25 mouse cellular contexts compared by ENCODE assay signal in the genomic region with DNA sequence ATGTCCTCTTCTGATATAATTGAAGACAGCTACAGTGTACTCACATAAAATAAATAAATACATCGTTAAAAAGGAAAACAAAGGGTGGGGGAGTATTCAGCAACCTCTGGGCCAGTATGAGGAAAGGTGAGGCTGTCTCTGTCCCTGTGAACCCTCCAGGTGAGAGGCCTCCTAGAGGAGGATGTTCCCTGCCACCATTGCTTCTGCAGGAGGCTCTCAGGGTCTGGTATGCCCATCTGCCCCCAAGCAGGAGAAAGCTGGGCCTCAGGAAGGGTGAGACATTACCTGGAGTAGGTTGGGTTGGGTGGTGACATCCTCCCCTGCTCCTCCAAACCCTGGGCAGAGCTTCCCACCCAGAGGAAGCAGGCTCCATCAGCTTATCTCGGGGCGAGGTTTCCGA. TPM values are rescaled to one million over a fixed set of nuclear protein-coding genes. Genes with fewer than 3 reads are reported as not detected.
DNase-seq lines count a peak whose midpoint lies in the region; ATAC-seq and TF ChIP-seq lines count a peak whose summit lies in the region.
"Had no signal": no experiment of that assay in that cellular context is flagged by ENCODE, and none has a peak within 500 bp of the region (broad histone marks: within the 10 kb centered on the region; RNA-seq: fewer than 3 reads in every experiment).

No protein-coding gene starts in this region.

- no peak overlapping the region for H3K9ac ChIP-seq in heart, embryonic 13.5 days
- H3K9ac ChIP-seq in hindbrain, postnatal 0 days (replicated peaks; ENCODE audit: low read length): no peak overlapping the region
- H3K9ac ChIP-seq: embryonic facial prominence, embryonic 13.5 days; forebrain, embryonic 12.5 days; forebrain, embryonic 15.5 days; hindbrain, embryonic 14.5 days had no signal

- peak overlapping the region; percentile 58 for H3K27ac ChIP-seq in heart, embryonic 13.5 days (replicated peaks)
- peak overlapping the region; percentile 41; the same call in 1 of the 2 replicates for H3K27ac ChIP-seq in hindbrain, embryonic 10.5 days
- no peak overlapping the region for H3K27ac ChIP-seq in hindbrain, postnatal 0 days
- no peak overlapping the region for H3K27ac ChIP-seq in testis, adult 2 months (ENCODE audit: control insufficient read depth, insufficient read depth, low read depth, low read length)
- H3K27ac ChIP-seq: embryonic facial prominence, embryonic 10.5 days; embryonic facial prominence, embryonic 13.5 days; forebrain, embryonic 12.5 days; forebrain, embryonic 15.5 days; heart, adult 2 months; hindbrain, embryonic 14.5 days had no signal

- peaks cover 7% of the 10 kb centered on the region for H3K36me3 ChIP-seq in heart, embryonic 13.5 days
- H3K36me3 ChIP-seq in hindbrain, embryonic 10.5 days: no peaks in the 10 kb centered on the region
- no peaks in the 10 kb centered on the region for H3K36me3 ChIP-seq in hindbrain, postnatal 0 days (ENCODE audit: insufficient read depth, low read length)
- no peaks in the 10 kb centered on the region for H3K36me3 ChIP-seq in testis, adult 2 months (ENCODE audit: control insufficient read depth, insufficient read depth, low read length)
- H3K36me3 ChIP-seq: forebrain, embryonic 12.5 days; forebrain, embryonic 15.5 days had no signal

- no peak overlapping the region for H3K4me3 ChIP-seq in heart, embryonic 13.5 days
- H3K4me3 ChIP-seq in hindbrain, embryonic 10.5 days: no peak overlapping the region
- H3K4me3 ChIP-seq in hindbrain, postnatal 0 days (ENCODE audit: low read length): no peak overlapping the region
- H3K4me3 ChIP-seq in testis, adult 2 months (ENCODE audit: control insufficient read depth, low read depth, low read length): peak overlapping the region; percentile 64
- H3K4me3 ChIP-seq: embryonic facial prominence, embryonic 10.5 days; embryonic facial prominence, embryonic 13.5 days; erythroblast, embryonic 14.5 days; forebrain, embryonic 12.5 days; forebrain, embryonic 15.5 days; heart, adult 2 months had no signal

- peaks cover 2% of the 10 kb centered on the region; the same call in 1 of the 2 replicates for H3K9me3 ChIP-seq in heart, embryonic 13.5 days
- H3K9me3 ChIP-seq in hindbrain, embryonic 10.5 days: peaks cover under 1% of the 10 kb centered on the region; the same call in 1 of the 2 replicates
- no peaks in the 10 kb centered on the region for H3K9me3 ChIP-seq in hindbrain, postnatal 0 days (ENCODE audit: low read length)
- H3K9me3 ChIP-seq: embryonic facial prominence, embryonic 10.5 days; embryonic facial prominence, embryonic 13.5 days; forebrain, embryonic 12.5 days; forebrain, embryonic 15.5 days had no signal

- no peak for TF ChIP-seq CTCF in hindbrain, postnatal 0 days (IDR thresholded peaks at IDR 0.05; ENCODE audit: low read depth)
- no peak for TF ChIP-seq CTCF in testis, adult 2 months (IDR thresholded peaks at IDR 0.05; ENCODE audit: control insufficient read depth, insufficient read depth, insufficient replicate concordance, low read depth, low read length)

- WGBS in heart, embryonic 13.5 days: 46% methylated on average over 4 of the region's 4 CpGs
- WGBS in hindbrain, embryonic 10.5 days: 84% methylated on average over 4 of the region's 4 CpGs
- WGBS in hindbrain, postnatal 0 days: 74% methylated on average over 4 of the region's 4 CpGs

- TF ChIP-seq POLR2A in testis, adult 2 months (IDR thresholded peaks at IDR 0.05; ENCODE audit: control insufficient read depth, low read depth, low read length): no peak

- DNase-seq in heart, adult 11 months: peak; percentile 94
- no peak for DNase-seq in heart, postnatal 25 days (ENCODE audit: low spot score)
- no peak for DNase-seq in heart, postnatal 14 days
- DNase-seq in hindbrain, embryonic 10.5 days (ENCODE audit: low spot score): no peak
- no peak for DNase-seq in hindbrain, postnatal 0 days (ENCODE audit: low spot score)
- no peak for DNase-seq in testis, postnatal 10 days (ENCODE audit: low spot score)
- DNase-seq: adrenal gland, adult 8-10 months; adrenal gland, postnatal 25 days; cerebellum, adult 11-12 months; cerebellum, adult 8-10 months; cerebellum, postnatal 10 days; cerebellum, postnatal 36 days; embryo, embryonic 11 days; gastrocnemius, postnatal 25 days; kidney, adult 18-20 months had no signal

- H3K4me2 ChIP-seq in heart, embryonic 13.5 days: no peak overlapping the region
- no peak overlapping the region for H3K4me2 ChIP-seq in hindbrain, postnatal 0 days (ENCODE audit: low read depth, low read length)
- H3K4me2 ChIP-seq: embryonic facial prominence, embryonic 13.5 days; forebrain, embryonic 12.5 days; forebrain, embryonic 15.5 days; hindbrain, embryonic 14.5 days had no signal

- no peak for ATAC-seq in heart, embryonic 13.5 days (ENCODE audit: extremely low read depth, insufficient number of reproducible peaks, low FRiP score, low TSS enrichment)
- no peak for ATAC-seq in hindbrain, postnatal 0 days
- ATAC-seq: activated CD4-positive, CD25-positive, alpha-beta regulatory T cell, adult 4 months; forebrain, embryonic 15.5 days had no signal

- H3K4me1 ChIP-seq in heart, embryonic 13.5 days: peaks cover 38% of the 10 kb centered on the region
- peaks cover 25% of the 10 kb centered on the region for H3K4me1 ChIP-seq in hindbrain, embryonic 10.5 days (replicated peaks)
- H3K4me1 ChIP-seq in hindbrain, postnatal 0 days (ENCODE audit: insufficient read depth, low read length): no peaks in the 10 kb centered on the region
- H3K4me1 ChIP-seq in testis, adult 2 months (ENCODE audit: control insufficient read depth, insufficient read depth, low read length): no peaks in the 10 kb centered on the region; the same call in 1 of the 2 replicates
- H3K4me1 ChIP-seq: forebrain, embryonic 15.5 days had no signal

- intact Hi-C loops in heart, postnatal 25 days (cut with DNase I): no loop called here
- intact Hi-C loops in heart, postnatal 14 days (cut with DNase I): no loop called here

- no peaks in the 10 kb centered on the region for H3K27me3 ChIP-seq in heart, embryonic 13.5 days (replicated peaks)
- H3K27me3 ChIP-seq in hindbrain, embryonic 10.5 days (ENCODE audit: insufficient read depth, poor library complexity, severe bottlenecking): no peaks in the 10 kb centered on the region
- no peaks in the 10 kb centered on the region for H3K27me3 ChIP-seq in hindbrain, postnatal 0 days (ENCODE audit: insufficient read depth, low read length)
- H3K27me3 ChIP-seq in testis, adult 2 months (ENCODE audit: control insufficient read depth, insufficient read depth, low read length): no peaks in the 10 kb centered on the region
- H3K27me3 ChIP-seq: embryonic facial prominence, embryonic 13.5 days; forebrain, embryonic 12.5 days; forebrain, embryonic 15.5 days had no signal

RNA-seq across cellular contexts. Expression of a gene that starts 33.2 kb away (rescaled TPM):
- total RNA-seq in heart, postnatal 25 days (2021): 10 to 100 TPM; 84.4 to 96.1 TPM
- polyA plus RNA-seq in heart, embryonic 13.5 days (2015; fragmentation: Nextera tagmentation; extraction: Ambion mirVana): 41.3 and 43.1 TPM in 2 replicates
- 100 to 1,000 TPM; 110 to 116 TPM for total RNA-seq in heart, postnatal 14 days (2021)
- 30.2 and 31.8 TPM in 2 replicates for polyA plus RNA-seq in hindbrain, embryonic 10.5 days (2016; fragmentation: Nextera tagmentation; extraction: Ambion mirVana)
- total RNA-seq in hindbrain, postnatal 0 days (2014; rRNA removed): 19.3 and 37.7 TPM in 2 replicates
- 11.5 and 13.4 TPM in 2 replicates for polyA plus RNA-seq in hindbrain, postnatal 0 days (2015; fragmentation: Nextera tagmentation; extraction: Ambion mirVana)
- polyA plus RNA-seq in testis, adult 2 months (2012; rRNA removed): 18.1 and 21.0 TPM in 2 replicates

Comparison
In these comparisons a context has a peak if more than half of its experiments do, and no peak if none do; other contexts are left out.
1. H3K27ac ChIP-seq: peak in heart, embryonic 13.5 days (single experiment) and hindbrain, embryonic 10.5 days (single experiment); none in hindbrain, postnatal 0 days (single experiment) and testis, adult 2 months (single experiment).